Mouse (Mus musculus) C2C12 (cell line): ENCODE results near the gene Ppp1r8.

Experiments used
- CTCF ChIP-seq: IDR thresholded peaks from one replicate; pipeline ENCODE4 v1.5.1; 2011; ENCODE audit not compliant: control insufficient read depth, insufficient read depth, insufficient read length
- MYOD1 ChIP-seq: IDR thresholded peaks from one replicate; pipeline ENCODE4 v1.6.1; 2011; ENCODE audit warnings: low read depth; ENCODE audit not compliant: control insufficient read depth, insufficient read length

- TF ChIP-seq MYOD1 (no peak), CTCF (no peak)
Measured at GRCm38 (mm10) chr4:132799845-132800244, 43.1 kb downstream of the Ppp1r8 start.
